Mouse (Mus musculus) heart, embryonic 14.5 days (tissue): ENCODE data around the gene Mis18bp1. TPM values are rescaled to one million over a fixed set of nuclear protein-coding genes. Genes with fewer than 3 reads are reported as not detected.

Experiments
- ATAC-seq: fragments of 200-750 bp; cut with Nextera tagmentation; 2 replicates; pipeline ENCODE4 v1.8.0; 2017; ENCODE audit warnings: low read depth, moderate TSS enrichment; ENCODE audit not compliant: insufficient number of reproducible peaks, insufficient read depth, low FRiP score
- H3K27ac ChIP-seq, 2 experiments: fragments of 200-500 bp in 1 of 2; fragments of 300-500 bp in 1 of 2; sonication (generic) in 1 of 2; replicated peaks in 1 of 2; 2 replicates each; pipeline ENCODE4 v1.5.1; 2012 to 2014; ENCODE audit warnings: low read depth in 2 of 2, low read length in 2 of 2, control low read depth in 1 of 2, mild to moderate bottlenecking in 1 of 2, mixed read lengths in 1 of 2; ENCODE audit not compliant: control insufficient read depth in 1 of 2, insufficient read depth in 1 of 2
- H3K27me3 ChIP-seq: fragments of 300-500 bp; sonication (generic); 2 replicates; pipeline ENCODE4 v1.6.1; 2014; ENCODE audit warnings: mild to moderate bottlenecking, low read length, control low read depth; ENCODE audit not compliant: control insufficient read depth, insufficient read depth
- H3K36me3 ChIP-seq: fragments of 300-500 bp; sonication (generic); 2 replicates; pipeline ENCODE4 v1.6.1; 2014; ENCODE audit warnings: mild to moderate bottlenecking, control low read depth, low read length, mixed read lengths; ENCODE audit not compliant: control insufficient read depth, insufficient read depth
- H3K4me1 ChIP-seq, 2 experiments: fragments of 200-500 bp in 1 of 2; fragments of 300-500 bp in 1 of 2; sonication (generic) in 1 of 2; 2 replicates each; pipeline ENCODE4 v1.6.1; 2012 to 2014; ENCODE audit warnings: low read length in 2 of 2, control low read depth in 1 of 2, mixed read lengths in 1 of 2; ENCODE audit not compliant: control insufficient read depth in 2 of 2, insufficient read depth in 2 of 2
- H3K4me2 ChIP-seq: fragments of 300-500 bp; sonication (generic); 2 replicates; pipeline ENCODE4 v1.6.1; 2014; ENCODE audit warnings: mild to moderate bottlenecking, low read length
- H3K4me3 ChIP-seq, 2 experiments: fragments of 200-500 bp in 1 of 2; fragments of 300-500 bp in 1 of 2; sonication (generic) in 1 of 2; 2 replicates each; pipeline ENCODE4 v1.5.1; 2012 to 2014; ENCODE audit warnings: low read length in 2 of 2, mild to moderate bottlenecking in 2 of 2, control low read depth in 1 of 2, low read depth in 1 of 2, moderate library complexity in 1 of 2; ENCODE audit not compliant: control insufficient read depth in 1 of 2, insufficient read depth in 1 of 2
- H3K9ac ChIP-seq: fragments of 300-500 bp; sonication (generic); 2 replicates; pipeline ENCODE4 v1.6.1; 2014; ENCODE audit warnings: mild to moderate bottlenecking, low read length
- H3K9me3 ChIP-seq: fragments of 300-500 bp; sonication (generic); 2 replicates; pipeline ENCODE4 v1.6.1; 2016; ENCODE audit warnings: low read length, control low read depth; ENCODE audit not compliant: control insufficient read depth
- WGBS: fragments of 180-500 bp; shearing (Covaris S2); extraction: QIAGEN DNeasy Blood & Tissue Kit; methylation state at CpG from one replicate; pipeline ENCODE4 v1.1.7; 2014; 5-methylcytosine and 5-hydroxymethylcytosine counted together
- polyA plus RNA-seq: library from polyadenylated mRNA; unstranded; fragments of >200 nt; fragmentation: Nextera tagmentation; extraction: Ambion mirVana; gene quantifications from 2 replicates; pipeline ENCODE4 v1.2.1, GENCODE M21; 2014

Mis18bp1 gene
- polyA plus RNA-seq, 1 experiment from 2014 or later, result 34.3 TPM

DNA sequence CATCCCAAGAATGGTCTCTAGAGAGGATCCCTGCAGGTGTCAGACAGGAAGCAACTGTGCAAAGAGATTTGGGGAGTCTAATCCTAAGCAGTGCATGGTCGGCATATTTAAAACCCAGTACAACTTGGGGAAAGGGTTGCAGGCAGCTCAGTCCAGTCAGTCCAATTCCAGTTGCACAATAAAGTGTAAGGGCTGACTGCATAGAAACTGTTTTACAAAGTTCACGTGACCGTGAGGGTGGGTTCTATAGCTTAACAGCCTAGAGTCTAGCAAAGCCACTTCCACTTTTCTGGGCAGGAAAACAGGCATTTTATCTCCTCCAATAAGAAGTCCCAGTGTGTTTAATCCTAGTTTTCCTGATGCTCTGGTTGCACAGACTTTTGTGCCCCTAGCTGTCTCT is 60.9 kb downstream of the Mis18bp1 start:
- Histone ChIP-seq H3K4me1 (peaks cover 0 to 2% of the 10 kb centered on the region in 2 experiments; a peak in 1 of 4 replicates), H3K9ac (no peak overlapping the region), H3K27me3 (no peaks in the 10 kb centered on the region), H3K4me3 (no peak overlapping the region), H3K9me3 (no peaks in the 10 kb centered on the region), H3K27ac (no peak overlapping the region), H3K4me2 (no peak overlapping the region), H3K36me3 (peaks cover 50% of the 10 kb centered on the region)
- no peak for ATAC-seq
- 78% methylated on average over 3 of the region's 3 CpGs for WGBS

DNA sequence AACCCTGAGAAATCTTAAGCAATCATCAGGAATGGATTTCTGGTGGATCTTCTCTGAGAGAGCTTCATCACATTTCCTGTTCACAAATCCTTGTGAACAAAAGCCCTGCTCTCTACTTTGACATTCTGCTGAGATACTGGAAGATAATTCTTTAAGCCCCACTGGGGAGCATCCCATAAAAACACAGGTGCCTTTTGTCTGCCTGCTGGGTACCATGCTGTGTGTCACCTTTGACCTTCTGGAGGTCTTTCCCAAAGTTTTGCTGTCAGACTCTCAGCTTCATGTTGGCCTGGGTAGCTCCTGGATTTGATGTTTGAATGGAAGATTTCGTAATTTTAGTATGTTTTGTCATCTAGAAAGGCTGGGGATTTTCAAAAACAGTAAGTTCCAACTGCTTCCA is 63.7 kb downstream of the Mis18bp1 start:
- H3K27ac ChIP-seq, result no peak overlapping the region
- no peak overlapping the region for H3K9ac ChIP-seq
- no peak overlapping the region for H3K4me2 ChIP-seq
- peaks cover 52% of the 10 kb centered on the region for H3K36me3 ChIP-seq
- no peak for ATAC-seq
- H3K9me3 ChIP-seq, result no peaks in the 10 kb centered on the region
- H3K4me1 ChIP-seq, result no peaks in the 10 kb centered on the region
- H3K4me3 ChIP-seq, result no peak overlapping the region
- WGBS, result 90% methylated on average over 1 of the region's 1 CpGs
- no peaks in the 10 kb centered on the region for H3K27me3 ChIP-seq

Other genes with a start within 250 kb of the Mis18bp1 start
- gene Klhl28, start 207.1 kb downstream of the Mis18bp1 start, polyA plus RNA-seq, result 13.1 and 13.4 TPM in 2 replicates
- 17.9 and 21.5 TPM in 2 replicates for gene Togaram1, start 206.8 kb downstream of the Mis18bp1 start, polyA plus RNA-seq
- 32.9 and 34.4 TPM in 2 replicates for gene Prpf39, start 136.3 kb downstream of the Mis18bp1 start, polyA plus RNA-seq
- gene Fkbp3, start 98.6 kb downstream of the Mis18bp1 start, polyA plus RNA-seq, result 492 and 495 TPM in 2 replicates
- 9.3 and 9.4 TPM in 2 replicates for gene Fancm, start 97.0 kb downstream of the Mis18bp1 start, polyA plus RNA-seq
- gene Wdr20rt, start 52.9 kb upstream of the Mis18bp1 start, polyA plus RNA-seq, result not detected in 2 replicates